In genomic region chr13:54367758-54368157, GRCm38 (mm10) we compare ENCODE assay signal across 12 mouse cellular contexts. TPM values are rescaled to one million over a fixed set of nuclear protein-coding genes. Genes with fewer than 3 reads are reported as not detected.
DNase-seq lines count a peak whose midpoint lies in the region; ATAC-seq and TF ChIP-seq lines count a peak whose summit lies in the region.
"Had no signal": no experiment of that assay in that cellular context is flagged by ENCODE, and none has a peak within 500 bp of the region (broad histone marks: within the 10 kb centered on the region; RNA-seq: fewer than 3 reads in every experiment).

No protein-coding gene starts in this region.

- peaks cover 40% of the 10 kb centered on the region for H3K27me3 ChIP-seq in heart, postnatal 0 days (ENCODE audit: control insufficient read depth, insufficient read depth, low read length)
- peaks cover 45% of the 10 kb centered on the region for H3K27me3 ChIP-seq in heart, embryonic 12.5 days (replicated peaks)

- peaks cover 3% of the 10 kb centered on the region; the same call in 1 of the 2 replicates for H3K4me1 ChIP-seq in heart, postnatal 0 days (ENCODE audit: control insufficient read depth, insufficient read depth)
- peaks cover 10% of the 10 kb centered on the region for H3K4me1 ChIP-seq in heart, embryonic 12.5 days (replicated peaks)

- no peak overlapping the region for H3K4me3 ChIP-seq in heart, postnatal 0 days (ENCODE audit: low read depth, low read length)
- no peak overlapping the region for H3K4me3 ChIP-seq in heart, embryonic 12.5 days
- H3K4me3 ChIP-seq: liver, embryonic 13.5 days; stomach, embryonic 15.5 days had no signal

- no peak for DNase-seq in heart, postnatal 0 days (ENCODE audit: low spot score)
- peak; percentile 49 for DNase-seq in lung, postnatal 10 days
- DNase-seq in lung, postnatal 36 days, result no peak
- peak; percentile 50 for DNase-seq in NIH3T3 (ENCODE audit: low read depth)
- DNase-seq in cerebellum, postnatal 36 days, result peak; percentile 67 to 73
- DNase-seq in ovary, adult 18-20 months (ENCODE audit: low spot score), result no peak
- no peak for DNase-seq in c-Kit-positive CD71-positive TER-119-positive erythroid progenitor cells, embryonic 14.5 days (ENCODE audit: low spot score)
- DNase-seq: kidney, postnatal 25 days; liver, embryonic 13.5 days had no signal

- H3K27ac ChIP-seq in heart, postnatal 0 days (ENCODE audit: low read depth), result no peak overlapping the region
- H3K27ac ChIP-seq in heart, embryonic 12.5 days (ENCODE audit: poor library complexity, severe bottlenecking), result no peak overlapping the region
- H3K27ac ChIP-seq: liver, embryonic 13.5 days; stomach, embryonic 15.5 days had no signal

- no peak overlapping the region for H3K4me2 ChIP-seq in heart, postnatal 0 days (ENCODE audit: low read depth, low read length)
- H3K4me2 ChIP-seq in heart, embryonic 12.5 days, result no peak overlapping the region
- H3K4me2 ChIP-seq: liver, embryonic 13.5 days; stomach, embryonic 15.5 days had no signal

- H3K36me3 ChIP-seq in heart, postnatal 0 days (replicated peaks; ENCODE audit: control insufficient read depth, insufficient read depth, low read length), result no peaks in the 10 kb centered on the region
- H3K36me3 ChIP-seq in heart, embryonic 12.5 days, result no peaks in the 10 kb centered on the region
- H3K36me3 ChIP-seq: liver, embryonic 13.5 days; stomach, embryonic 15.5 days had no signal

- H3K9ac ChIP-seq in heart, postnatal 0 days (replicated peaks; ENCODE audit: low read depth, low read length), result no peak overlapping the region
- no peak overlapping the region for H3K9ac ChIP-seq in heart, embryonic 12.5 days
- H3K9ac ChIP-seq: liver, embryonic 13.5 days; stomach, embryonic 15.5 days had no signal

- TF ChIP-seq EP300 in heart, postnatal 0 days (IDR thresholded peaks at IDR 0.05; ENCODE audit: low read depth), result no peak

- H3K9me3 ChIP-seq in heart, postnatal 0 days (replicated peaks; ENCODE audit: control insufficient read depth, low read length), result no peaks in the 10 kb centered on the region
- H3K9me3 ChIP-seq in heart, embryonic 12.5 days (replicated peaks), result no peaks in the 10 kb centered on the region
- H3K9me3 ChIP-seq: liver, embryonic 13.5 days; stomach, embryonic 15.5 days had no signal

- ATAC-seq in heart, postnatal 0 days (ENCODE audit: insufficient read depth, low read depth), result no peak
- ATAC-seq in heart, embryonic 12.5 days (ENCODE audit: insufficient number of reproducible peaks, low FRiP score), result no peak
- ATAC-seq: forebrain, embryonic 14.5 days had no signal

- TF ChIP-seq CTCF in heart, postnatal 0 days (IDR thresholded peaks at IDR 0.05; ENCODE audit: low read depth), result peak; percentile 23; the same call in 1 of the 2 replicates

- 56% methylated on average over 6 of the region's 6 CpGs for WGBS in heart, postnatal 0 days
- WGBS in heart, embryonic 12.5 days, result 68% methylated on average over 6 of the region's 6 CpGs

RNA-seq across cellular contexts. Expression of gene Cplx2, which starts 3.4 kb away (rescaled TPM):
- 6.5 and 7.6 TPM in 2 replicates for total RNA-seq in heart, postnatal 0 days (2014; rRNA removed; ENCODE audit: low replicate concordance)
- polyA plus RNA-seq in heart, postnatal 0 days (2015; fragmentation: Nextera tagmentation; extraction: Ambion mirVana), result 1.5 and 1.7 TPM in 2 replicates
- polyA plus RNA-seq in heart, embryonic 12.5 days (2016; fragmentation: Nextera tagmentation; extraction: Ambion mirVana), result 2.1 and 2.2 TPM in 2 replicates

Comparison
In these comparisons a context has a peak if more than half of its experiments do, and no peak if none do; other contexts are left out.
1. DNase-seq: peak in lung, postnatal 10 days (single experiment), NIH3T3 (single experiment) and cerebellum, postnatal 36 days (2 of 2); none in heart, postnatal 0 days (single experiment), lung, postnatal 36 days (single experiment), ovary, adult 18-20 months (single experiment) and c-Kit-positive CD71-positive TER-119-positive erythroid progenitor cells, embryonic 14.5 days (single experiment).